Mouse (Mus musculus): Measurements from ENCODE around the gene Fam243. TPM values are rescaled to one million over a fixed set of nuclear protein-coding genes. Genes with fewer than 3 reads are reported as not detected.

Gene Fam243
- total RNA-seq, 2 experiments from 2014 or later = not detected

DNA sequence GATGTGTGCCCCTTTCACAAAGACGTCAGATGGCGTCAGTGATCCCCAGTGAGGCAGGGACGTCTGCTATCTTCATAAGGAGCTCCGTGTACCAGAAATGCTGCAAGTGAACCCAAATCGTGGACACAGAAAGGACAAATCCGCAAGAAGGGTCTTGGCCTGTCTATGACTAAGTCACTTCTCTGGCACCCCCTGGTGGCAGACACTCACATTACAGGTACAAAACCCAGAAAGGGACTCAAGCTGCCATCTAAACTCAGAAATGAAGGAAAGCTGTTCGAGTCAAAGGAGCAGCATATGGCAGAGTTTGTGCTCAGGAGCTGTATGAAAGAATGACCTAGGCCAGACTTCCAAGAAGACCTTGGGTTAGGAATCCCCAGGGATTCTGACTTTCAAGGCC, 34.6 kb downstream of the Fam243 start:
- DNase-seq (ENCODE audit: low spot score in 2 of 2) = peak; percentile 67 to 85

DNA sequence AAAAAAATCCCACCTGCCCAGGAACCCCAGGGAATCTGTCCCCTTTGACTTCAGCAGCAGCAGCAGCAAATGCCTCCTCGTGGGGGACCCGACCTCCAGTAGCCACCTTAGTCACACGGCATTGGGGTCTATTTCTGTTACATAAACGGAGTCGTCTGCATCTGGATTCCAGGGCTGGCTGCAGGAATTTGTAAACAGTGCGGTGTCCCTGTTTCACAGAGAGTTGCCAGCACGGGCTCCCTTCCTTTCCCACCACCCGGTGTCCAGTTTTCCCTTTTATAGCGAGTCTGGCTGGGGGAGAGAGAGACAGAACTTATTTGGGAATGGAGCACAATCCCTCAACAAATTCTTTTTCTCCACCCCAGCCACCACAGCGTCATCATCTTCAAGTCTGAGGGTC, 36.2 kb downstream of the Fam243 start:
- intact Hi-C loops (cut with DNase I) = loop anchor here (5.0 kb wide), 1 partner anchor 228 kb away; the partner anchor contains the start of genes Gm49711, Mrps6 and Slc5a3

More for the DNA sequence above, 34.6 kb downstream of the Fam243 start:
- intact Hi-C loops (cut with DNase I) = loop anchor here (1.0 to 5.0 kb wide), 2 partner anchors 229 to 350 kb away; partner anchors contain the start of genes Gm49711, Mrps6 and Slc5a3

GRCm38 (mm10) chr16:92282671-92283070, 38.6 kb downstream of the Fam243 start:
- no peak for DNase-seq (ENCODE audit: low spot score in 2 of 2)

More for the DNA sequence above, 36.2 kb downstream of the Fam243 start:
- DNase-seq (ENCODE audit: low spot score in 2 of 2) = no peak

GRCm38 (mm10) chr16:92275526-92275925, 45.7 kb downstream of the Fam243 start:
- no peak for DNase-seq (ENCODE audit: low spot score in 2 of 2)
- intact Hi-C loops (cut with DNase I) = no loop called here

More at GRCm38 (mm10) chr16:92282671-92283070, 38.6 kb downstream of the Fam243 start:
- intact Hi-C loops (cut with DNase I) = no loop called here

- intact Hi-C loops (cut with DNase I) = no loop called here
- DNase-seq (ENCODE audit: low spot score in 2 of 2) = no peak
These were observed 46.7 kb downstream of the Fam243 start for GRCm38 (mm10) chr16:92274516-92274915.

Other genes with a start within 250 kb of the Fam243 start
- under 1 TPM in 1 of 2 experiments, not detected in 1; 0.17 TPM for gene Kcne2, start 29.1 kb downstream of the Fam243 start, total RNA-seq (2021)
- 10 to 100 TPM; 15.8 to 16.2 TPM for gene Smim11, start 20.2 kb downstream of the Fam243 start, total RNA-seq (2021)
- gene Kcne1, start 38.0 kb upstream of the Fam243 start, total RNA-seq (2021) = not detected
- 10 to 100 TPM; 55.4 to 60.9 TPM for gene Rcan1, start 149.4 kb upstream of the Fam243 start, total RNA-seq (2021)
- gene Clic6, start 164.3 kb upstream of the Fam243 start, total RNA-seq (2021) = 1 to 10 TPM in 1 of 2 experiments, under 1 TPM in 1; 0.62 to 2.1 TPM

Data from left cerebral cortex, postnatal 36 days (tissue).